Mouse (Mus musculus) embryonic facial prominence, embryonic 12.5 days (tissue): Measurements from ENCODE around the gene Wasf2. TPM values are rescaled to one million over a fixed set of nuclear protein-coding genes. Genes with fewer than 3 reads are reported as not detected.

Experiments used
- ATAC-seq: fragments of 200-750 bp; cut with Nextera tagmentation; 2 replicates; pipeline ENCODE4 v1.8.0; 2017; ENCODE audit not compliant: insufficient number of reproducible peaks, insufficient read depth, low FRiP score, low TSS enrichment
- H3K27ac ChIP-seq: fragments of 300-500 bp; sonication (generic); 2 replicates; pipeline ENCODE4 v1.5.1; 2016; ENCODE audit warnings: mild to moderate bottlenecking
- H3K27me3 ChIP-seq: fragments of 300-500 bp; sonication (generic); 2 replicates; pipeline ENCODE4 v1.6.1; 2016; ENCODE audit warnings: mild to moderate bottlenecking, moderate library complexity
- H3K36me3 ChIP-seq: fragments of 300-500 bp; sonication (generic); 2 replicates; pipeline ENCODE4 v1.6.1; 2016; ENCODE audit warnings: mild to moderate bottlenecking
- H3K4me1 ChIP-seq: fragments of 300-500 bp; sonication (generic); 2 replicates; pipeline ENCODE4 v1.6.1; 2016
- H3K4me2 ChIP-seq: fragments of 300-500 bp; sonication (generic); replicated peaks from 2 replicates; pipeline ENCODE4 v1.6.1; 2016; ENCODE audit warnings: mild to moderate bottlenecking, moderate library complexity
- H3K4me3 ChIP-seq: fragments of 300-500 bp; sonication (generic); 2 replicates; pipeline ENCODE4 v1.5.1; 2016; ENCODE audit warnings: mild to moderate bottlenecking
- H3K9ac ChIP-seq: fragments of 300-500 bp; sonication (generic); 2 replicates; pipeline ENCODE4 v1.6.1; 2016; ENCODE audit warnings: mild to moderate bottlenecking, moderate library complexity
- H3K9me3 ChIP-seq: fragments of 300-500 bp; sonication (generic); 2 replicates; pipeline ENCODE4 v1.6.1; 2016; ENCODE audit warnings: mild to moderate bottlenecking, moderate library complexity
- WGBS: fragments of 180-500 bp; shearing (Covaris S2); methylation state at CpG from one replicate; pipeline ENCODE4 v1.1.7; 2016; 5-methylcytosine and 5-hydroxymethylcytosine counted together
- polyA plus RNA-seq: library from polyadenylated mRNA; unstranded; fragments of >200 nt; fragmentation: Nextera tagmentation; extraction: Ambion mirVana; gene quantifications from 2 replicates; pipeline ENCODE4 v1.2.1, GENCODE M21; 2016

Wasf2 gene
- polyA plus RNA-seq, 1 experiment from 2014 or later, result 88.4 TPM

GRCm38 (mm10) chr4:133103525-133104193 lies 26.6 kb upstream of the Wasf2 start:
- peak overlapping the region; percentile 15; the same call in 1 of the 2 replicates for H3K4me2 ChIP-seq
- no peak for ATAC-seq
- no peaks in the 10 kb centered on the region for H3K36me3 ChIP-seq
- no peak overlapping the region for H3K27ac ChIP-seq
- H3K9me3 ChIP-seq, result no peaks in the 10 kb centered on the region
- peaks cover 18% of the 10 kb centered on the region for H3K4me1 ChIP-seq
- H3K4me3 ChIP-seq, result no peak overlapping the region
- 21% methylated on average over 15 of the region's 16 CpGs for WGBS
- no peaks in the 10 kb centered on the region for H3K27me3 ChIP-seq
- H3K9ac ChIP-seq, result no peak overlapping the region

- H3K4me2 ChIP-seq, result 0 out of 2 replicates have a peak overlapping the region, but pooled peaks have one; percentile 15
These were observed 26.1 kb upstream of the Wasf2 start for GRCm38 (mm10) chr4:133104194-133104569.

GRCm38 (mm10) chr4:133106691-133107090 lies 23.6 kb upstream of the Wasf2 start:
- Histone ChIP-seq H3K27ac (no peak overlapping the region), H3K27me3 (no peaks in the 10 kb centered on the region), H3K4me2 (no peak overlapping the region), H3K4me1 (peaks cover 25% of the 10 kb centered on the region), H3K9me3 (no peaks in the 10 kb centered on the region), H3K4me3 (no peak overlapping the region), H3K9ac (no peak overlapping the region), H3K36me3 (no peaks in the 10 kb centered on the region)
- ATAC-seq, result no peak
- 92% methylated on average over 7 of the region's 7 CpGs for WGBS

More at GRCm38 (mm10) chr4:133104194-133104569, 26.1 kb upstream of the Wasf2 start:
- WGBS, result 22% methylated on average over 10 of the region's 10 CpGs
- Histone ChIP-seq H3K9me3 (no peaks in the 10 kb centered on the region), H3K4me1 (peaks cover 23% of the 10 kb centered on the region), H3K36me3 (no peaks in the 10 kb centered on the region), H3K9ac (no peak overlapping the region), H3K27ac (no peak overlapping the region), H3K27me3 (no peaks in the 10 kb centered on the region), H3K4me3 (no peak overlapping the region)
- no peak for ATAC-seq

- Histone ChIP-seq H3K9me3 (no peaks in the 10 kb centered on the region), H3K27ac (peak overlapping the region; percentile 67), H3K4me1 (peaks cover 30% of the 10 kb centered on the region), H3K4me3 (no peak overlapping the region), H3K36me3 (no peaks in the 10 kb centered on the region), H3K27me3 (no peaks in the 10 kb centered on the region), H3K9ac (no peak overlapping the region), H3K4me2 (no peak overlapping the region)
- WGBS, result 54% methylated on average over 13 of the region's 13 CpGs
- no peak for ATAC-seq
These were observed 22.5 kb upstream of the Wasf2 start for GRCm38 (mm10) chr4:133107788-133108281.

GRCm38 (mm10) chr4:133108481-133109334 lies 21.6 kb upstream of the Wasf2 start:
- ATAC-seq, result no peak
- Histone ChIP-seq H3K9ac (no peak overlapping the region), H3K36me3 (no peaks in the 10 kb centered on the region), H3K27ac (peak overlapping the region; percentile 67; the same call in 1 of the 2 replicates), H3K4me3 (no peak overlapping the region), H3K4me2 (no peak overlapping the region), H3K27me3 (no peaks in the 10 kb centered on the region), H3K4me1 (peaks cover 37% of the 10 kb centered on the region), H3K9me3 (no peaks in the 10 kb centered on the region)
- 28% methylated on average over 13 of the region's 13 CpGs for WGBS

- 41% methylated on average over 5 of the region's 5 CpGs for WGBS
- no peaks in the 10 kb centered on the region for H3K27me3 ChIP-seq
- ATAC-seq, result no peak
- H3K27ac ChIP-seq, result no peak overlapping the region
- H3K4me3 ChIP-seq, result no peak overlapping the region
- no peaks in the 10 kb centered on the region for H3K9me3 ChIP-seq
- no peaks in the 10 kb centered on the region for H3K36me3 ChIP-seq
- no peak overlapping the region for H3K9ac ChIP-seq
- no peak overlapping the region for H3K4me2 ChIP-seq
- peaks cover 32% of the 10 kb centered on the region for H3K4me1 ChIP-seq
These were observed 20.9 kb upstream of the Wasf2 start for GRCm38 (mm10) chr4:133109335-133109801.

- Histone ChIP-seq H3K4me1 (peaks cover 40% of the 10 kb centered on the region), H3K27me3 (no peaks in the 10 kb centered on the region), H3K9me3 (no peaks in the 10 kb centered on the region), H3K4me3 (no peak overlapping the region), H3K27ac (no peak overlapping the region), H3K9ac (no peak overlapping the region), H3K4me2 (no peak overlapping the region), H3K36me3 (no peaks in the 10 kb centered on the region)
- WGBS, result 34% methylated on average over 13 of the region's 13 CpGs
- no peak for ATAC-seq
These were observed 18.0 kb upstream of the Wasf2 start for GRCm38 (mm10) chr4:133112175-133112838.

GRCm38 (mm10) chr4:133113351-133113882 lies 16.9 kb upstream of the Wasf2 start:
- Histone ChIP-seq H3K4me1 (peaks cover 39% of the 10 kb centered on the region), H3K9me3 (no peaks in the 10 kb centered on the region), H3K4me2 (no peak overlapping the region), H3K36me3 (no peaks in the 10 kb centered on the region), H3K9ac (no peak overlapping the region), H3K27ac (peak overlapping the region; percentile 46; the same call in 1 of the 2 replicates), H3K4me3 (no peak overlapping the region), H3K27me3 (no peaks in the 10 kb centered on the region)
- WGBS, result 60% methylated on average over 6 of the region's 6 CpGs
- ATAC-seq, result no peak

- no peak overlapping the region for H3K9ac ChIP-seq
- peaks cover 31% of the 10 kb centered on the region for H3K4me1 ChIP-seq
- H3K27me3 ChIP-seq, result no peaks in the 10 kb centered on the region
- no peak overlapping the region for H3K27ac ChIP-seq
- H3K4me3 ChIP-seq, result no peak overlapping the region
- no peak for ATAC-seq
- H3K9me3 ChIP-seq, result no peaks in the 10 kb centered on the region
- no peaks in the 10 kb centered on the region for H3K36me3 ChIP-seq
- WGBS, result 85% methylated on average over 3 of the region's 3 CpGs
- H3K4me2 ChIP-seq, result no peak overlapping the region
These were observed 15.5 kb upstream of the Wasf2 start for GRCm38 (mm10) chr4:133114762-133115161.

GRCm38 (mm10) chr4:133115721-133116429 lies 14.4 kb upstream of the Wasf2 start:
- 74% methylated on average over 14 of the region's 14 CpGs for WGBS
- Histone ChIP-seq H3K9ac (no peak overlapping the region), H3K4me3 (no peak overlapping the region), H3K9me3 (no peaks in the 10 kb centered on the region), H3K36me3 (no peaks in the 10 kb centered on the region), H3K4me1 (peaks cover 41% of the 10 kb centered on the region), H3K4me2 (no peak overlapping the region), H3K27me3 (no peaks in the 10 kb centered on the region), H3K27ac (peak overlapping the region; percentile 97; the same call in 1 of the 2 replicates)
- no peak for ATAC-seq
